9 mouse cellular contexts compared by ENCODE assay signal in genomic region chr3:94822082-94822481, GRCm38 (mm10). TPM values are rescaled to one million over a fixed set of nuclear protein-coding genes. Genes with fewer than 3 reads are reported as not detected.
A peak's percentile ranks its signal among the peaks of the same experiment; 100 is the strongest.
DNase-seq lines count a peak whose midpoint lies in the region; ATAC-seq and TF ChIP-seq lines count a peak whose summit lies in the region.
"Had no signal": no experiment of that assay in that cellular context is flagged by ENCODE, and none has a peak within 500 bp of the region (broad histone marks: within the 10 kb centered on the region; RNA-seq: fewer than 3 reads in every experiment).

No protein-coding gene starts in this region.

- H3K9me3 ChIP-seq in lung, embryonic 14.5 days (ENCODE audit: low read depth, low read length), result no peaks in the 10 kb centered on the region
- no peaks in the 10 kb centered on the region for H3K9me3 ChIP-seq in forebrain, embryonic 16.5 days (ENCODE audit: control insufficient read depth, low read length)
- H3K9me3 ChIP-seq in limb, embryonic 14.5 days (ENCODE audit: control insufficient read depth, low read length), result no peaks in the 10 kb centered on the region
- no peaks in the 10 kb centered on the region for H3K9me3 ChIP-seq in neural tube, embryonic 15.5 days (replicated peaks)

- TF ChIP-seq POLR2A in limb, embryonic 14.5 days (IDR thresholded peaks at IDR 0.05; ENCODE audit: borderline replicate concordance, extremely low read depth, insufficient read depth, insufficient read length), result no peak

- 70% methylated on average over 4 of the region's 4 CpGs for WGBS in lung, embryonic 14.5 days
- 75% methylated on average over 4 of the region's 4 CpGs for WGBS in forebrain, embryonic 16.5 days
- WGBS in limb, embryonic 14.5 days, result 80% methylated on average over 4 of the region's 4 CpGs
- 59% methylated on average over 4 of the region's 4 CpGs for WGBS in neural tube, embryonic 15.5 days

- no peak for TF ChIP-seq CTCF in lung, embryonic 14.5 days (IDR thresholded peaks at IDR 0.05; ENCODE audit: low read depth)

- H3K36me3 ChIP-seq in lung, embryonic 14.5 days (ENCODE audit: insufficient read depth), result no peaks in the 10 kb centered on the region
- no peaks in the 10 kb centered on the region for H3K36me3 ChIP-seq in forebrain, embryonic 16.5 days (ENCODE audit: control insufficient read depth, insufficient read depth)
- no peaks in the 10 kb centered on the region for H3K36me3 ChIP-seq in limb, embryonic 14.5 days (ENCODE audit: control insufficient read depth, insufficient read depth, low read length)
- H3K36me3 ChIP-seq in neural tube, embryonic 15.5 days, result no peaks in the 10 kb centered on the region

- H3K4me2 ChIP-seq in lung, embryonic 14.5 days, result peak overlapping the region; percentile 75
- H3K4me2 ChIP-seq in forebrain, embryonic 16.5 days (ENCODE audit: low read length), result peak overlapping the region; percentile 65
- H3K4me2 ChIP-seq in limb, embryonic 14.5 days (replicated peaks; ENCODE audit: low read depth, low read length, severe bottlenecking), result peak overlapping the region; percentile 56
- peak overlapping the region; percentile 74 for H3K4me2 ChIP-seq in neural tube, embryonic 15.5 days

- no peak for DNase-seq in lung, embryonic 14.5 days
- DNase-seq in lung, adult 18-20 months, result no peak
- DNase-seq in limb, embryonic 14.5 days (ENCODE audit: low spot score), result no peak
- DNase-seq in layer of hippocampus, postnatal 14 days (ENCODE audit: low spot score in 2 of 2), result no peak
- DNase-seq in thymus, postnatal 25 days, result no peak
- DNase-seq in cerebellum, adult 9-10 months, result no peak
- DNase-seq: kidney, postnatal 36 days had no signal

- H3K4me1 ChIP-seq in lung, embryonic 14.5 days (ENCODE audit: insufficient read depth), result no peaks in the 10 kb centered on the region; the same call in 1 of the 2 replicates
- peaks cover 4% of the 10 kb centered on the region; the same call in 1 of the 2 replicates for H3K4me1 ChIP-seq in forebrain, embryonic 16.5 days (replicated peaks; ENCODE audit: control insufficient read depth, insufficient read depth, low read length)
- 0 out of 2 replicates have a peak, but pooled peaks cover 5% of the 10 kb centered on the region for H3K4me1 ChIP-seq in limb, embryonic 14.5 days (ENCODE audit: control insufficient read depth, insufficient read depth, low read length)
- peaks cover 5% of the 10 kb centered on the region; the same call in 1 of the 2 replicates for H3K4me1 ChIP-seq in neural tube, embryonic 15.5 days

- H3K4me3 ChIP-seq in lung, embryonic 14.5 days (ENCODE audit: low read depth, low read length), result peak overlapping the region; percentile 68
- peak overlapping the region; percentile 63 for H3K4me3 ChIP-seq in forebrain, embryonic 16.5 days (replicated peaks; ENCODE audit: low read length)
- peak overlapping the region; percentile 60 for H3K4me3 ChIP-seq in limb, embryonic 14.5 days (replicated peaks; ENCODE audit: low read length)
- peak overlapping the region; percentile 65 for H3K4me3 ChIP-seq in neural tube, embryonic 15.5 days (replicated peaks)

- H3K27ac ChIP-seq in lung, embryonic 14.5 days (ENCODE audit: low read depth), result no peak overlapping the region
- peak overlapping the region; percentile 88; the same call in 1 of the 2 replicates for H3K27ac ChIP-seq in forebrain, embryonic 16.5 days (ENCODE audit: low read length)
- H3K27ac ChIP-seq in limb, embryonic 14.5 days (replicated peaks; ENCODE audit: low read depth, low read length), result no peak overlapping the region
- H3K27ac ChIP-seq in neural tube, embryonic 15.5 days (replicated peaks), result peak overlapping the region; percentile 89

- H3K27me3 ChIP-seq in lung, embryonic 14.5 days (ENCODE audit: insufficient read depth, low read length), result no peaks in the 10 kb centered on the region
- H3K27me3 ChIP-seq in forebrain, embryonic 16.5 days (replicated peaks; ENCODE audit: control insufficient read depth, insufficient read depth, low read length), result no peaks in the 10 kb centered on the region
- no peaks in the 10 kb centered on the region for H3K27me3 ChIP-seq in limb, embryonic 14.5 days (ENCODE audit: control insufficient read depth, insufficient read depth, low read length)
- H3K27me3 ChIP-seq in neural tube, embryonic 15.5 days (replicated peaks), result no peaks in the 10 kb centered on the region

- ATAC-seq in lung, embryonic 14.5 days (ENCODE audit: insufficient read depth), result no peak
- 0 out of 2 replicates have a peak, but pooled peaks have one; percentile 41 for ATAC-seq in forebrain, embryonic 16.5 days
- no peak for ATAC-seq in limb, embryonic 14.5 days (ENCODE audit: low FRiP score, low read depth)
- peak; percentile 16; the same call in 1 of the 2 replicates for ATAC-seq in neural tube, embryonic 15.5 days (ENCODE audit: low FRiP score)

- H3K9ac ChIP-seq in lung, embryonic 14.5 days, result no peak overlapping the region
- peak overlapping the region; percentile 77 for H3K9ac ChIP-seq in forebrain, embryonic 16.5 days (replicated peaks; ENCODE audit: low read depth, low read length)
- H3K9ac ChIP-seq in limb, embryonic 14.5 days (ENCODE audit: low read depth, low read length, severe bottlenecking), result no peak overlapping the region
- H3K9ac ChIP-seq in neural tube, embryonic 15.5 days (replicated peaks), result peak overlapping the region; percentile 74

RNA-seq across cellular contexts. Expression of gene Pogz, which starts 15.3 kb away (rescaled TPM):
- 21.3 and 22.1 TPM in 2 replicates for polyA plus RNA-seq in lung, embryonic 14.5 days (2014; fragmentation: Nextera tagmentation; extraction: Ambion mirVana)
- polyA plus RNA-seq in forebrain, embryonic 16.5 days (2015; fragmentation: Nextera tagmentation; extraction: Ambion mirVana), result 24.4 and 27.9 TPM in 2 replicates
- polyA plus RNA-seq in limb, embryonic 14.5 days (2012; rRNA removed), result 45.8 and 60.1 TPM in 2 replicates
- 19.6 and 20.7 TPM in 2 replicates for polyA plus RNA-seq in limb, embryonic 14.5 days (2014; fragmentation: Nextera tagmentation; extraction: Ambion mirVana)
- 17.1 and 18.4 TPM in 2 replicates for polyA plus RNA-seq in neural tube, embryonic 15.5 days (2015; fragmentation: Nextera tagmentation; extraction: Ambion mirVana)
- total RNA-seq in layer of hippocampus, postnatal 14 days (2021), result 10 to 100 TPM; 52.0 to 53.3 TPM

RNA-seq across cellular contexts. Expression of gene Cgn, which starts 35.8 kb away (rescaled TPM):
- 18.3 and 19.5 TPM in 2 replicates for polyA plus RNA-seq in lung, embryonic 14.5 days (2014; fragmentation: Nextera tagmentation; extraction: Ambion mirVana)
- polyA plus RNA-seq in forebrain, embryonic 16.5 days (2015; fragmentation: Nextera tagmentation; extraction: Ambion mirVana), result 4.9 and 9.0 TPM in 2 replicates
- 3.4 and 4.6 TPM in 2 replicates for polyA plus RNA-seq in limb, embryonic 14.5 days (2012; rRNA removed)
- polyA plus RNA-seq in limb, embryonic 14.5 days (2014; fragmentation: Nextera tagmentation; extraction: Ambion mirVana), result 7.5 and 8.0 TPM in 2 replicates
- 15.5 and 17.3 TPM in 2 replicates for polyA plus RNA-seq in neural tube, embryonic 15.5 days (2015; fragmentation: Nextera tagmentation; extraction: Ambion mirVana)
- 1 to 10 TPM; 3.3 to 3.5 TPM for total RNA-seq in layer of hippocampus, postnatal 14 days (2021)

Comparison
In these comparisons a context has a peak if more than half of its experiments do, and no peak if none do; other contexts are left out.
1. ATAC-seq: peak in forebrain, embryonic 16.5 days (single experiment) and neural tube, embryonic 15.5 days (single experiment); none in lung, embryonic 14.5 days (single experiment) and limb, embryonic 14.5 days (single experiment).
2. H3K27ac ChIP-seq: peak in forebrain, embryonic 16.5 days (single experiment) and neural tube, embryonic 15.5 days (single experiment); none in lung, embryonic 14.5 days (single experiment) and limb, embryonic 14.5 days (single experiment).
3. H3K9ac ChIP-seq: peak in forebrain, embryonic 16.5 days (single experiment) and neural tube, embryonic 15.5 days (single experiment); none in lung, embryonic 14.5 days (single experiment) and limb, embryonic 14.5 days (single experiment).
4. Peak in every context shown above with its lines, with median percentiles within 50 percentile points of each other: H3K4me2 ChIP-seq and H3K4me3 ChIP-seq.